Mouse (Mus musculus) thymus, adult 18-20 months (tissue): ENCODE measurements around the gene Fau.

ENCODE experiments used
- DNase-seq, 2 experiments: peaks; one replicate each; pipeline ENCODE4 v3.0.0; 2022; ENCODE audit warnings: mixed read lengths in 2 of 2

The Fau gene

DNA sequence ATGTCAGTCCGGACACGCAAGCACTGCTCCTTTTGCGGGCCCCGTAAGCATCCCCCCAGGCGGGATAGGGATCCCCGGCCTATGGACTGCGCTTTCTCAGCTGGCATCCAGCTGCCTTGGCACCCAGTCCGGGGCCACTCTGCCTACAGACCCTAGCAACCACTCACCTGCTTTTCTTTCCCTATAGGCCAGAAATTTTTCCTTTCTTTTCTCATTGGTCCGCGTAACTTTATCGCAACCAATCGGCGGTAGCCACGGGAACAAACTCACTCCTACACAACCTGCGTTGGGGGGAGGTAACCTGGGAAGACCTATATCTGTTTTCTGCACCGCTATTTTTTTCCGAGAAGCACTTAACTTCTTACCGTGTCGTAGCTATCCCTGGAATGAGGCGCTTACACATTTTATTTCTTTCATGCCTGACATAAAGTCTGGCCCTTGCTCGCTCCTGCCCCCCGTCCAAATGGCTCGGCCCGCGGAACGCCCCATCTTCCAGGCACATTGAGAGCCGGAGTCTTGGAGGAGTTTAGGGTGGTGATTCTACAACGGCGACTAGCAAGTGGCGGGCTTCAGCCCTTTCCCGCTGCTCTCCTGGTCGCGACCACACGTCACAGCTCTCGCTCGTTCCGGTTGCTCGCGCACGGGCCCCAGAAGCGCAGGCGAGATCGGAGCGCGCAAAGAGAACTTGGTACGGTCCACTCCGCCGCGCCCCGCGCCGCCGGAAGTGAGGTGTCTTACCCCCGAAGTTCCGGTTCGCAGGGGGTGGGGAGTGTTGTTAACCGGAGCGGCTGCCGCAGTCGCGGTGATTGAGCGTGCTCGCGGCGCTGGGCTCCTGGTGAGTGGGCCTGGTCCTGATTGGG is 11.1 kb upstream of the Fau start, which contains the start of gene Syvn1:
Gene Syvn1 (plus strand): TSS at position 283 of the 860 bp plus-strand sequence.
- peak; percentile 81 to 92 for DNase-seq

DNA sequence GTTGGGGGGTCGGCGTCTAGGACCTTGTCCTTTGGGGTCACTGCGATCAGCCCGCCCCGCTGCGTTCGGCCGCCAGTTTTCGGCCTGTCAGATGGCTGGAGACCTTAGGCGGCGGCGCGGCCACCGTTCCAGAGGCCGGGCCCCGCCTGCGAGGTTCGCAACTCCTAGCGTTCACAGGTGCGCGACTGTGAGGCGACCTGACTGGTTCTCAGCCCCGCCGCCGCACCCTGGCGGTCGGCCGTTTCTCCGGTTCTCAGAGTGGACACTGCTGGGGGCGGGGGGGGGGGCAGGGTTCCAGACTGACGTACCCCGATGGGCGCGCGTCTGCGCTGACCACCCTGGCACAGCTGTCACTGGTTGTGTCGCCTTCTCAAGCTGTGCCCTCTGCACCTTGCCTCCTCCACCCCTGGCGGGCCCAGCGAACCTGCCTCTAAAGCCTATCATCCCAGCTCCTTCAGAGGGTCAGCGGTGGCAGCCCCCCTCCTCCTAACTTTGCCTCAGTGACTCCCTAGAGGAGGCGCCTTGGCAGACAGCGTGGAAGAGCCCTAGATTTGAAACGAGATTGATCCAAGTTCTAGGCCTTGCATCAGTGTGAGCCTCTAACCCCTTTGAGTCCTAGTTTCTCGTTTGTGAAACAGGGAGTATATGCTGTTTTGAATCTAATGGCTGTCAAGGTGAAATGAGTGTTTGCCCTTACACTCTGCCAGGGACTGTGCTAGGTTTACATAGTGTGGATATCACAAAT is 10.3 kb upstream of the Fau start:
- no peak for DNase-seq

DNA sequence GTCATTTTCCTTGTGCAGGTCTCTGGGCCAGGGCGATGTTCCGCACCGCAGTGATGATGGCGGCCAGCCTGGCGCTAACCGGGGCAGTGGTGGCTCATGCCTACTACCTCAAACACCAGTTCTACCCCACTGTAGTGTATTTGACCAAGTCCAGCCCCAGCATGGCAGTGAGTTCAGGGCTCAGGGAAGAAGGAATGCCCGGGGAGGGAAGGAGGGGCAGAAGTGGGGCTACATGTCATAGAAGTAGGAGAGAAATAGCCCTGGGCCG is 9.8 kb upstream of the Fau start:
- DNase-seq = no peak

DNA sequence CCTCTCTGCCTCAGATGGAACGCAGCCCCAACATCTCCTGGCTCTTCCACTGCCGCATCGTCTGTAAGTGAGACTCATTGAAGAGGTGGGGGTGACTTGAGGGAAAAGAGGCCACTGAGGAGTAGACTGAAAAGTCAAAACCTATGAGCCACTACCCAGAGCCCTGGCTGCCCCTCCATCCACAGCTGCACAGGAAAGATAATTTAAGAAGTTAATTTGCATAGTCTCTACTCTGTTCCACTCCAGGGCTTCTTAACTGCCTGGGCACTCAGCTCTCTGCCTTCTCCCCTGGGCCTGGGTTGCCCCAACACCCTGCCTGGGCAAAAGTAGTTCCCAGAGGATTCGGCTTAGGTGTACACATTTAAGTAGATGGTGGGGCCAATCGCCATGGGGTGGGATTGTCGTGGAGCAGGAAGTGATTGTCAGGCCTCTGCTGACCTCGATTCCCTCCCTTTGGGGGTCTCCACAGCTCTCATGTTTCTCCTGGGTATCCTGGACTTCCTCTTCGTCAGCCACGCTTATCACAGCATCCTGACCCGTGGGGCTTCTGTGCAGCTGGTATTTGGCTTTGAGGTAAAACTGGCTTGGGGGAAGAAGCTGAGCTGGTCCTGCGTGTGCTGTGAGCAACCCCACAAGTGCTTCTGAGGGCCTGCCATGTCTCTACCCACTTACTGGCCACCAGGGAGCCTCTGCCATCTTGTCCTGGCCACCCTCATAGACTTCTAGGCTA is 8.8 kb upstream of the Fau start:
- DNase-seq = no peak

DNA sequence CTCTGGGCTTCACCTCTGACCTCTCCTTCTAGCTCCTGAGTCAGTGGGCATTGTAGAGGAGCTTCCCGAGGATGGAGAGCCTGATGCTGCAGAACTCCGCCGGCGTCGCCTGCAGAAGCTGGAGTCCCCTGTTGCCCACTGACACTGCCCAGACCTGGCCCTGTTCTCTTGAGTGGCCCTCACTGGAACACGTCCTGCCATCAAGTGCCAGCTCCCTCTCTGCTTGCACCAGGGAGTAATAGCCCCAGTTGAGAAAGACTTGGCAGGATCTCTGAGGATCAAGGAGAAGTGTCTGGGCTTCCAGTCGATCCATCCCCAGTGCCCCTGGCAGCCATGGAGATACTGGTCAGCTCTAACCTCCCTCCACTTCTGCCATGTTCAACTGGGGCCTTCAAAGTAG is 5.1 kb upstream of the Fau start:
- DNase-seq = no peak

DNA sequence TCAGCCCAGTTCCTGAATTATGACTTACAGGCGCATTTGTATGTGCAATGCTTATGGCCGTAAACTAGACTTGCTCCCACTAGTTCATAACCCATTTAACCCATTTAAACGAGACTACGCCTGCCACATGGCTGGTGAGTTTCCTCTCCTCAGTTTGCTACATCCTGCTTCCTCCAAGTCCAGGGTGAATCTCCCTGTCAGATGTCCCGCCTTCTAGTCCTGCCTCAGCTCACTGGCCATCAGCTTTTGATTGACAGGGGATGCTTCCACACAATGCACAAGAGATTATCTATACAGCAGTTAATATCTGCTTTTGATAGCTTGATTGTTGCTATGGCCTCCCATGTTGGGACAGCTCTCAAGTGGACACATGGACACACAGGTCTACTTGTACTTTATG is 3.3 kb upstream of the Fau start:
- DNase-seq = no peak

DNA sequence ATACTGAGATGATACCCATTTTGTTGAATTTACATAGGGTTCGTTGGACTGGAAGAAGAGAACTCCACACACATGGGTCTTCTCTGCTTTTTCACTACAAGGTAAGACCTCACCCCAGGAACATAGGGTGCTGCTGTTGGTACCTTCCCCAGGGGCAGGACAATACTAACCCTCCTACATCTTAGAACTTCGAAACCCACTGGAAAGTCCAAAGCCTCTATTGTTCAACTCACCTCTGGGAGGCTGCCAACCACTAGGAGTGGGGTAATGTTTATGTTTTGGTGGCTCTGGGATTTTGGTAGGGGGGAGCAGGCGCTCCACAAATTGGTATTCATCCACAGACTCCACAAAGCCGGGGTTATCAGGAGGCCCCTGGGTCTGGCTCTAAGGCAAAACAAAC is 948 bp upstream of the Fau start:
- no peak for DNase-seq

DNA sequence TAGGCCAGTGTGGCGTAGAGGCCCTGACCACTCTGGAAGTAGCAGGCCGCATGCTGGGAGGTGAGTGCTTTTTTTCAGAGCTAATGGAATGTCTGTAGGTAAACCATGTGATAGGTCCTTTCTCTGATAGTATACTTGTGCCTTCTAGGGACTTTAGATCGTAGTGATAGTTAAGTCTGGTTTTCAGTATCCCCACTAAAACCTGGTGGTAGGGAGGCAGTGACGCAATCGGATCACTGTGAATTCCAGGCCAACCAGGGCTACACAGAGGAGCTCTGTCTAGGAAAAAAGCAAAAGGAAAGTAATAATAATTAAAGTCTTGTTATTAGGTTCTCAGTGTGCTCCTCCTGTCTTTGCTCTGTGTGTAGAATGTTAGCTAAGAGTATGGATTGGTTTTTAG is 869 bp downstream of the Fau start:
- no peak for DNase-seq

DNA sequence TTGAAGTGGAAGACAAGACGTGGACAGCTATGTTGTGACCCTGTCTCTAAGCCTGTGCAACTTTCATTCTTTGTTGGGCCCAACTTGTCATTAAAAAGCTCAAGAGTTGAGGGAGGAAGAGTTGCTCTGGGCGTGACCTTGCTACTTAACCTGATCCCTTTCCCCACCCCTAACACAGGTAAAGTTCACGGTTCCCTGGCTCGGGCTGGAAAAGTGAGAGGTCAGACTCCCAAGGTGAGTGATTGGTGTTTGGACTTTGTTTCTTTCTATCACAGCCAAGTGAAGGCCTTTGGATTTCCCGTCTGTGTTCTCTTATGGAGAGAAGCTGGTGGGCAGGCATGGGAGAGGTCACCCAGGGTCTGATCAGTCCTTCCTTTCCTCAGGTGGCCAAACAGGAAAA is 1.3 kb downstream of the Fau start:
- no peak for DNase-seq

DNA sequence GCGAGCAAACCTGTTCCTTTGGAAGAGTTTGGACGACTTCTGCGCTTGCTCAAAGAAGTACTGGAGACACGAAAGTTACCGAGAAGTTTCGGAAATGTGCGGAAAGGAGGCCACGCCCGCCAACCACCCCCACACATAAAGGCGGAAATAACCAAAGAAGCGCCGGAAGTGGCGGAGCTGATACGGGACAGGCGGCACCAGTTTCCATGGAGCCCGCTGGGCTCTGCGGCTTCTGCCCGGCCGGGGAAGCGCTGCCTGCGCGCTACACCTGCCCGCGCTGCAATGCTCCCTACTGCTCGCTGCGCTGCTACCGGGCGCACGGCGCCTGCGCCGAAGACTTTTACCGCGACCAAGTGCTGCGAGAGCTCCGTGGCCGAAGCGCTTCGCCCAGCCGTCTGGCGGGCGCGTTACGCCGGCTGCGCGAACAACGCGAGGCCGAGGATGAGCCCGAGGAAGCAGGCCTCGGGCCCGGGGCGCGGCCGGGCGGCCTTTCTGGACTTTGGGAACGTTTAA is 3.4 kb downstream of the Fau start, which contains the start of gene Znhit2:
Gene Znhit2 (plus strand): TSS at position 172 of the 513 bp plus-strand sequence.
- DNase-seq = peak; percentile 92 to 94

DNA sequence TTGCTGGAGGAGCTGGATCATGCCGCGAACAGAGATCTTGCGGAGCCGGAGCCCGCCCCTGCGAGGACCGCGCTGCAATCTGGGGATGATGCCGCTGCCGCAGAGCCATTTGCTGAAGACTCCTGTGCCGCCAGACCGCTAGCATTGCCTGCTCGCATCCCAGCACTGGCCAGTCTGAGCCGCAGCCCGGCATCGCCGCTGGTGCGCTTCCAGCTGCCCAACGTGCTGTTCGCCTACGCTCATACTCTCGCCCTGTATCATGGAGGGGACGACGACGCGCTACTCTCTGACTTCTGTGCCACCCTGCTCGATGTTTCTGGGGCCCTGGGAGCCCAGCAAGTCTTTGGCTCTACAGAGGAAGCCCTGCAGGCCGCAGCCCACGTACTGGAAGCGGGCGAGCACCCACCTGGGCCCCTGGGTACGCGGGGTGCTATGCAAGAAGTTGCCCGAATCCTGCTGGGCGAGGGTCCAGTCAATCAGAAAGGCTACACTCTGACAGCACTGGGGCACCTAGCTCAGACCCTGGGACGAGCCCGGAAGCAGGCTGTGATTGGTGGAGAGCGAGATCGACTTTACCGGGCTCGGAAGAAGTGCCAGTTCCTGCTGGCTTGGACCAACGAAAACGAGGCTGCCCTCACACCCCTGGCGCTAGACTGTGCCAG is 4.1 kb downstream of the Fau start:
- peak; percentile 65 to 71 for DNase-seq

DNA sequence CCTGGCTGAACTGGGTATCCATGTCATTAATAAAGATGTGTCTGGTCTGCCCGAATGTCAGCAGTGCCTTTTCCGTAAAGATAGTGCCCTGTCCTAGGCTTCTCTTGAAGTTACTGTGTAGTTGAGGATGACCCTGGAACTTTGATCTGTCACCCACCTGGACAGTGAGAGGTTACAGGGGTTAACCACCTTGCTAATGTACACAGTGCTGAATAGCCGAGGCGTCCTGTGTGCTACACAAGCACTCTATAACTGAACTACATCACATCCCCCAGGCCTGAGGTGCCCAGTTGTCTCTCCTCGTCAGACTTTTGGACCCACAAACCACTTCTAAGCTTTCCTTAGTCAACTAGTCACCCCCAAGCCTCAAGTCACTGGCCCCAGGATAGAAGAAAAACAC is 4.8 kb downstream of the Fau start:
- DNase-seq = no peak

DNA sequence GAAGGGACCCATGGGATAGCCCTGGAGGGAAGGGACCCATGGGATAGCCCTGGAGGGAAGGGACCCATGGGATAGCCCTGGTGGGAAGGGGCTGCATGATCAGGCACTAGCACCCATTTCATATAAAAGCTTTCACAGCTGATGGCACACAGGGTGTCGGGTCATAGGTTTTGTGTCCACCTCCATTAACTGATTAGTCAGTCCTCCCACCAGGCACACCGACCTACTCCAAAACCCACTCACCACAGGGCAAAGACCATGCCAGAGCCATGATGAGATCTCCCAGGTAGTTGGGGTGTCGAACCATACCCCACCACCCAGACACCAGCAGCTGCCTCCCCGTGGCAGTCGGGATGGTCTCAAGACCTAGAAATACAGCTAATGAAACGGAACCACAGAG is 5.4 kb downstream of the Fau start:
- no peak for DNase-seq

DNA sequence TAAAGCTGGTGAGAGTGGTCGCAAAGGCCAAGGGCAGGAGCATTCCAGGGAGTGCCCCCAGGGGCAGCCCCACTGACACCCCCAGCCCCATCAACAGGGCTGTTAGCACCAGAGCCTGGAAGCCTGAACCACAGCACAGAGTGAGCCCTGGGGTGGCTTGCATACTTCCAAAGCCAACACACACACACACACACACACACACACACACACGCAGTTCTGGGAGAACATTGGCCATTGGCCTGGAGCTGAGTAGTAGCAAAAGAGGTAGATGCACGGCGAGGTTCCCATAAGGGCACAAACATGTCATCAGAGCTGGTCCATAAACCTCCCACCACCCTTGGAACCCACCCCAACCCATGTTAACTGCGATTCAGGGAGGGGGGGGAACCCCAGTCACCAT is 8.9 kb downstream of the Fau start:
- DNase-seq = no peak

DNA sequence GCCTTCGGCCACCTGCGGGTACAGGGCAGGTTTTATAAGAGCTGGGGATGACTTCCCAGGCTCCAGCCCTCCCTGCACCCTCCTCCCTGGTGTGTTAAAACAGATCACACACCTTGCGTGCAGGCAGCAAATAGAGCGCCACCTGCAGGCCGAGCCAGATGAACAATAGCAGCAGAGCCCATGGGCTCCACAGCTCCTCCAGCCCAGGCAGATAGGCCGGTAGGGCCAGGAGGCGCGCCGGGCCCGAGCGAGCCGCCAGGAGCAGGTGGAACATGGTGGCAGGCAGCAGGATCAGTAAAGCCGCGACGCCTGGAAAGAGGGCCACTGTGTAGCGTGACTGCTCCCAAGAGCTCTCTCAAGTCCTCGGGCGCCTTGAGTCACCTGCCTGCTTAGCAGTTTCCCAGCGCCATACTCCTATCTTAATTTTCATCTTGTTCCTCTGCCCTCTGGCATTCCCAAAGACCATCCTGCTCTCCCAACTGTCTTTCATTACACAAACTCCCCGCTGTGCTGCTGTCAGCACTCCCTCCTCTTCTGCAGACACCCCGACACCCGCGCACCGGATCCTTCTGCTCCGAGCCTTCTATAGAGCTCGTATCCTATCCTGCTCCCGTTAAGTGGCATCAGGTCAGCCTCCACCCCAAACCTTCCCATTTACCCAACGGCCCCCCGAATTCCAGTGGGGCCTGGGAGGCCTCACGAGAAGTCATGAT is 9.5 kb downstream of the Fau start:
- DNase-seq = peak; percentile 64 to 76

DNA sequence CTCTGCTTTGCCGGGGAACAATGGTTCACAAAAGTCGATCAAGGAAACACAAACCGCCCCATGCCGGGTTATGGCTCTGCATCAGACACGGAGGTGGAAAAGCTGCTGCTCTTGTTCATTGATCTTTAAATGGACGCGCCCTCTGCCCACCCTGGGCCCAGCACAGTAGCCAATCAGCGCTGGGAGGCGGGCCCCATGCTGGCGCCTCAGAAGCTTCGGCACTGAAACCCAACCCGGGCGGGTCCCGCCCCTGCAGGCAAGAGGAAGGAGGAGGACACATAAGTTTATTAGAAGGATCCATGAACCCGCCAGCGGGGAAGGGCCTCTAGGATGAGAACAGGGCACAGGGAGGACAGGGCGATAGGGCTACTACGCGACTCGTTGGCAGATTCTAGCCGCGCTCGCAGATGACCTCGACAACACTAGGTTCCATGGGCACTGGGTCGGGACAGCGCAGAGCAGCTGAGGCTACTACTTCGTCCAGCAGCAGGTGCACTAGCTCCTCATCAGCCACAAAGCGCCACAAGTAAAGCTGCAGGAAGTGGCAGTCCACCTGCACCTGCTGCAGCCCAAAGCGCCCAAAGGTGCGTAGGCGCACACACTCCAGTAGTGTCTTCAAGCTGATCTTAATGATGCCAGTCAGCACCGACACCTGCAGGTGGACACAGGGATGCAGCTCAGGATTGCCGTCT is 10.2 kb downstream of the Fau start, which contains the start of gene Tm7sf2:
Gene Tm7sf2 (minus strand): TSS at position 650 of the 692 bp plus-strand sequence.
- peak; percentile 82 to 84 for DNase-seq

DNA sequence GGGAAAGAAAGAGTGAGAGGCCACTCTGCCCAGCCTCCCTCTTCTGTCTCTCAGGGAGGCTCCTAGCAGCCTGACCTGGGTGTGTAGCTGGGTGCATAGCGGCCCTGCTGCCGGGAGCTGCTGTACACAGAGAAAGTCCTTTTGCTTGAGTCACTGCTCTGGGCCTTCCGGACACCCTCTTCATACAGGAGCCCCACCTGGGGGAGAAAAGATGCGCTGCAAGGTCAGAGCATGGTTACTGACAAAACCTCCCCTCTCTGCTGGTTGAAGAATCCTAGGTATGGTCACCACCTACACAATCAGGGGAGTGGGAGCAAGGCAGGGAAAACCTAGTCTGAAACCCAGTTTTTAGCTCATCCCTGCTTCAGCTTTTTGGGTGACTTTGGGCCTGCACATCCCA is 11.3 kb downstream of the Fau start:
- no peak for DNase-seq

DNA sequence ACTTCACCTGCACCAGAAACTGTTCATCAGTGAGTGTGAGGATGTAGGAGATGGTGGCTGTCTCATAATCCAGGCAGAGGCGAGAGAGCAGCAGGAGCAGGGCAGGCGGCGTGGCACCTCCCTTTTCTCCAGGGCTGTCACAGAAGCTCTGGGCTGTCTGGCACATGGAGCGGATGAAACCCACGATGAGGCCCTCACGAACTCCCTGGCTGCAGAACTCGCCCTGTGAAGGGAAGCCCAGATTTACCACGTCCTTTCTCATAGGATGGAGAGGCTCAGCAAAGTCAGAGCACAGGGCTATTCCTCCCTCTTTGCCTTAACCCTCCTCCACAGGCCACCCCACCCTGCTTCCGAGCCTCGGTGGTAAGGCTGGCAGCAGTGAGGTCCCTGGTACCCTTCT is 12.2 kb downstream of the Fau start:
- DNase-seq = no peak

DNA sequence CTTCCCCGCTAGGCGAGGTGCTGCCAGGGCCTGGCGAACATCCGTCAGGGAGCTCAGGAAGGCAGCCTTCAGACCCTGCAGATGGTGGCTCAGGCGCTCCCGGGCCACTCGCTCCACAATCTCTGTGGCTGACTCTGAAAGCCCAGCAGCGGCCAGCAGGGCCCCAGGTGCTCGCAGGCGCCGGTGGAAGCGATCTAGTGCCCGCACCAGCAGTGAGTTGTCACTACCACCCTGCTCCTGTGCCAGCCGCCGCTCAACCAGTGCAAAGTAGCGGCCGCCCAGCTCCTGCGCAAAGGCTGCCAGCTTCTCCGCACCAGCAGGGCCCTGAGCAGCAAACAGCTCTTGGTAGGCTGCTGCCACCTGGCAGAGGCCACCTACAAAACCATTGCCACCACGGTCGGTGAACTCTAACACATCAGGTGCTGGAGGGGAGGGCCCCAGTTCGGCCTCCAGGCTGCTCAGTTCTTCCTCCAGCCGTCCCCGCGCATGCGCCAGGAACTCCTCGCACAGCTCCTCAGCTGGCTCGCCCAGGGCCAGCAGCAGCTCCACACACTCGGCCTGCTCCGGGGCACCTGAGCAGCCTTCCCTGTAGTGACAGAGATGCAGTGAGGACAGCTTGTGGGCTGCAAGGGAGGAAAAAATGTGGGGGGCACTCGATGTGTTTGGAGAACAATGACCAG is 13.1 kb downstream of the Fau start:
- no peak for DNase-seq

DNA sequence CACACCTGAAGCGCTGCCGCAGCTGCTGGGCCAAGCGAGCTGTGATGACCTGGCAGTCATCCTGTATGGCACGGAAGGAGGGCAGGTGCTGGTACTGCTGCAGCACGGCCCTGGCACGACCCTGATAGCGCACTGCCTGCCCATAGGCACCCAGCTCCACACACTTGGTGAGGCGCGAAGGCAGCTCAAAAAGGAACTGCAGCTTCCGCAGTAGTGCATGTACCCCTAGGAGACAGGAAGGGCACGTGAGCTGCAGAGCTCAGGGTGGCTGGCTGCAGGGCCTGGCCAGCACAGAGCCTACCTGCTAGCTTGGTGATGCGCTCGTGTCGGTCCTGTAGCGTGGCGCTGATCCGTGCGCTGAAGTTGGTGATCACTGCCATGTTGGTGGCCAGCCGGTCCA is 13.6 kb downstream of the Fau start:
- no peak for DNase-seq

DNA sequence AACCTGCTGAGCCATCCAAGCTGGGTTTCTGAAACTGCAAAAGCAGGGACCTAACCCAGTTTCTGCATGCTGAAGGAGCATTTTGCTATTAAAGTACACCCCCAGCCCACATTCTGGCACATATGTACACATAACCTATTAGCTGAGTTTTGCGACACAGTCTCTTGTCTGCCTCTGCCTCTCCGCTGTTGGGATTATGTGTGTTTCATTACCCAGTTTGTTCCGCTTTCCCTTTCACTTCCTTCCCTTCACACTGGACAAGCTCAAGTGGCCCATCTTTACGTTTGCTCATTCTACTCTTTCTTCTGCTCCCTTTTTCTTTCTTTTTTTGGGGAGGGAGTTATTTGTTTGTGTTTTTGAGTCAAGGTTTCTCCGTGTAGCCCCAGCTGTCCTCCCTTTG is 16.2 kb downstream of the Fau start:
- no peak for DNase-seq
